Mouse (Mus musculus): ENCODE data around the gene Igsf21.

GRCm38 (mm10) chr4:140217934-140218333, 28.6 kb downstream of the Igsf21 start:
- TF ChIP-seq CTCF (IDR thresholded peaks at IDR 0.05; ENCODE audit: low read depth) (no peak), EP300 (IDR thresholded peaks at IDR 0.05; ENCODE audit: low read depth) (no peak)
